Mouse (Mus musculus): ENCODE data around the gene Gstm6.

- TF ChIP-seq POLR2A (IDR thresholded peaks at IDR 0.05; ENCODE audit: low read depth, low read length) = no peak
- TF ChIP-seq CTCF (IDR thresholded peaks at IDR 0.05; ENCODE audit: extremely low read depth, insufficient read depth, insufficient read length, insufficient replicate concordance) = no peak
Observed at GRCm38 (mm10) chr3:107984471-107984870, 40.9 kb upstream of the Gstm6 start.

Data from spleen, adult 2 months (tissue).